Mouse (Mus musculus): ENCODE data around the gene Fryl.

DNA sequence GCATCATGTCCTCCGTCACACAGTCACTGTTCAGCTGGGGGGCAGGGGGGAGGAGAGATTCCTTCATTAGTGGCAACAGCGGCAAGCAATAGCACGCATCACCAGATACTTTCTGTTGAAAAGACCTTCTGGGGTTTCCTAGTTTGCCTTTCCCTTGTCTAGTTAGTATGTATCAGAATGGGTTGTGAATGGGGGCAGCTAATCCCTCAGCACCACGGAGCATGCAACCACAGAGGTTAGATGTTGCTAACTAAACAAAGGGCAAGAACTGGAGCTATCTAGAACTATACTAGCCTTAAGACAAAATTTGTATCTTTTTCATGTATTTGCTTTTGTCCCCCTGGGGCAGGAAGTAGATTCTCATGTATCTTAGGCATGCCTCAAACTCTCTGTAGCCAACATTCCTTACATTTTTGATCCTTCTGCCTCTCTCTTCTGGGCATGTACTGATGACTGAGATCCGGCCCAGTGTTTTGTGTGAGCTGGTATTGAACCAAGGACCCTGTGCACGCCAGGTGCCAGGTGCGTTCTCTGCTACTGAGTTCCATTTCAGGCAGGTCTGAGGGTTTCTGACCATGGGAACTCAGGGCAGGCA is 208.7 kb downstream of the Fryl start:
- TF ChIP-seq CTCF (IDR thresholded peaks at IDR 0.05; ENCODE audit: borderline replicate concordance, extremely low read depth, insufficient read depth, insufficient read length): no peak
- TF ChIP-seq POLR2A (IDR thresholded peaks at IDR 0.05; ENCODE audit: borderline replicate concordance, extremely low read depth, insufficient read depth, insufficient read length, poor library complexity, severe bottlenecking): no peak

All from brain, embryonic 14.5 days (tissue).